Mouse (Mus musculus) macrophage (primary cell): ENCODE results near the gene Srd5a1. TPM values are rescaled to one million over a fixed set of nuclear protein-coding genes. Genes with fewer than 3 reads are reported as not detected.
"Not testable (repeated sequence)": the region's sequence is repeated elsewhere in the genome, so short reads cannot be mapped to it uniquely, and the experiment has no call there.

ENCODE experiments used
- H3K27ac ChIP-seq: fragments of 350-480 bp; formaldehyde crosslinking; 2 replicates; pipeline ENCODE4 v1.9.0; 2021
- H3K36me3 ChIP-seq: fragments of 350-480 bp; formaldehyde crosslinking; 2 replicates; pipeline ENCODE4 v1.9.0; 2021; ENCODE audit errors: inconsistent target
- H3K4me3 ChIP-seq: fragments of 350-480 bp; formaldehyde crosslinking; 2 replicates; pipeline ENCODE4 v1.9.0; 2021; ENCODE audit errors: inconsistent target
- H3K79me2 ChIP-seq: fragments of 350-480 bp; formaldehyde crosslinking; 2 replicates; pipeline ENCODE4 v1.9.0; 2021; ENCODE audit errors: inconsistent target
- WGBS: methylation state at CpG from one replicate; pipeline ENCODE4 v1.1.7; 2026; ENCODE audit warnings: inconsistent platforms; ENCODE audit not compliant: missing documents; 5-methylcytosine and 5-hydroxymethylcytosine counted together
- polyA plus RNA-seq: library from polyadenylated mRNA; stranded (reverse); fragments of 250-400 nt; gene quantifications from 3 replicates; pipeline ENCODE4 v1.2.4, GENCODE M21; 2018; ENCODE audit warnings: inconsistent platforms

Gene Srd5a1
- polyA plus RNA-seq, 1 experiment from 2014 or later: 0.75 TPM

DNA sequence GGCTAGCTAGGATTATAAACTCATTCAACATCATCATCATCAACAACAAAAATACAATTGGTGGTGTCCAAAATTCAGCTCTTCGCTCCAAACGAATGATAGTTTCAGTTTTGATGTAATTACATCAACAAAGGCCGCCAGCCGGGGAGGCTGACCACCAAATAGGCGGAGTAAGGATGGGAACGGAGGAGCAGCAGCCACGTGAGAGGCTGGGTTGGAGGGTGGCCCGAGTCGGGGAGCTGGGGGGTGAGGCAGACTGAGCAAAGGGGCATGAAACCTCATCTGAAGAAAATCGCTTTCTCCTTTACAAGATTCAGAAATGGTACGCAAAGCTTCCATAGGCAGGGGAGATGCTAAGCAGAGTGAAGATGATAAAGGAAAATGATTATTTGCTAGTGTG, 34.6 kb downstream of the Srd5a1 start:
- Histone ChIP-seq H3K27ac (no peak overlapping the region), H3K4me3 (no peak overlapping the region), H3K36me3 (no peaks in the 10 kb centered on the region), H3K79me2 (no peaks in the 10 kb centered on the region)
- 82% methylated on average over 11 of the region's 11 CpGs for WGBS

DNA sequence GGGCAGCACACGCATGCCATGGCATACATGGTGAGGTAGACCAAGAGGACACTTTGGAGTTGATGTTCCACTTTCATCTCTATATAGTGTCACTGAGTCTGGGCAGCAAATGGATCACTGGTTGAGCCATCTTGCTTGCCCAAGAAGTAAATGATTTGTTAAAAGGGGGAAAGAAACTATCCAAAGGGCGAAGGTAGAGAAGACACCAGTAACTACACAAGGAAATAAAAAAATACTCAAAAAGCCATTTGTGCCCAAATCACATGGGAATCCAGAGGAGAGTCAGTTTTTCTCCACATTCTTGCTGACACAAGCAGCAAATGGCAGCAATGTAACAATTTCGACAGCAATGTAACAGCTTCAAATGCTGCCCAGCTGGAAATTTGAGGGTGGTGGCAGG, 38.6 kb downstream of the Srd5a1 start:
- WGBS: 96% methylated on average over 2 of the region's 3 CpGs
- H3K79me2 ChIP-seq: no peaks in the 10 kb centered on the region
- H3K27ac ChIP-seq: no peak overlapping the region
- H3K4me3 ChIP-seq: no peak overlapping the region
- no peaks in the 10 kb centered on the region for H3K36me3 ChIP-seq

DNA sequence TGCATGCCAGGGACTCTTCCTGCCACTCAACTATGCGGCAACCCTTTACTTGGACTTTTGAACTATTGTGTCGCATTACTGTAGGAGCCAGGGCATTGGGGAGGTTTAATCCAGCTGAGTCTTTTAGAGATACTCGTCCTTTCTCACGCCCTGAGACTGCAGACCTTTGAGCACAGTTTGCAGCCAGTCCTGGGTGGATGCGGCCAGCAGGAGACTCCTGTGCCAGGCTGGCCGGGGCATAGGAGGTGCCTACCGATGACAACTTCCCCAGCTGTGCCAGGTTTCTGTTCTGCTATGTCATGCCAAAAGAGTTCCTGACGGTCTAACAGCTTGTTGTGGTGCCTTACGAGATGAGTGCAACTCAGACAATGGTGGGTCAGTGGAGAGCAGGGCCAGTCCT, 42.0 kb downstream of the Srd5a1 start:
- Histone ChIP-seq H3K27ac (no peak overlapping the region), H3K79me2 (no peaks in the 10 kb centered on the region), H3K36me3 (no peaks in the 10 kb centered on the region), H3K4me3 (no peak overlapping the region)
- 71% methylated on average over 9 of the region's 9 CpGs for WGBS

GRCm38 (mm10) chr13:69565401-69565800, 45.8 kb downstream of the Srd5a1 start:
- H3K79me2 ChIP-seq, H3K4me3 ChIP-seq, H3K27ac ChIP-seq, H3K36me3 ChIP-seq: not testable (repeated sequence)
- WGBS: 95% methylated on average over 4 of the region's 4 CpGs

DNA sequence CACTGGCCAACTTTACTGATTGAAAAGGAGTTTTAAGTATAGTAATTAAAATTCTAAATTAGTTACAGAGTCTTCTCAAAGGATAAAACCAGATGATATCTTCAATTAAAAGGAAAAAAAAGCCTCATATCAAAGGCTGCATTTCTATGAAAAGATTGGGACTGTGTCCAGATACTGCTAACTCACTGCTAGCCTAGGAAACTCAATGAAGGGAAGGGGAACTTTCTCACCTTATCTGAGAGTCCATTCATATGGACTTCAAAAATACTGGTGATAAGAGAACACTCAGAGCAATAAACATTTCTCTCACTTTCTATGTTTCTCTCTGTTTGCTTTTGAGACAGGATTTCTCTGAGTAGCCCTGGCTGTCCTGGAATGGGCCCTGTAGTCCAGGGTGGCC, 46.7 kb downstream of the Srd5a1 start:
- H3K36me3 ChIP-seq: no peaks in the 10 kb centered on the region
- no peaks in the 10 kb centered on the region for H3K79me2 ChIP-seq
- no peak overlapping the region for H3K4me3 ChIP-seq
- no peak overlapping the region for H3K27ac ChIP-seq

- H3K36me3 ChIP-seq: no peaks in the 10 kb centered on the region
- H3K27ac ChIP-seq: no peak overlapping the region
- 72% methylated on average over 3 of the region's 3 CpGs for WGBS
- no peak overlapping the region for H3K4me3 ChIP-seq
- no peaks in the 10 kb centered on the region for H3K79me2 ChIP-seq
These were observed 47.3 kb downstream of the Srd5a1 start for GRCm38 (mm10) chr13:69563905-69564304.

DNA sequence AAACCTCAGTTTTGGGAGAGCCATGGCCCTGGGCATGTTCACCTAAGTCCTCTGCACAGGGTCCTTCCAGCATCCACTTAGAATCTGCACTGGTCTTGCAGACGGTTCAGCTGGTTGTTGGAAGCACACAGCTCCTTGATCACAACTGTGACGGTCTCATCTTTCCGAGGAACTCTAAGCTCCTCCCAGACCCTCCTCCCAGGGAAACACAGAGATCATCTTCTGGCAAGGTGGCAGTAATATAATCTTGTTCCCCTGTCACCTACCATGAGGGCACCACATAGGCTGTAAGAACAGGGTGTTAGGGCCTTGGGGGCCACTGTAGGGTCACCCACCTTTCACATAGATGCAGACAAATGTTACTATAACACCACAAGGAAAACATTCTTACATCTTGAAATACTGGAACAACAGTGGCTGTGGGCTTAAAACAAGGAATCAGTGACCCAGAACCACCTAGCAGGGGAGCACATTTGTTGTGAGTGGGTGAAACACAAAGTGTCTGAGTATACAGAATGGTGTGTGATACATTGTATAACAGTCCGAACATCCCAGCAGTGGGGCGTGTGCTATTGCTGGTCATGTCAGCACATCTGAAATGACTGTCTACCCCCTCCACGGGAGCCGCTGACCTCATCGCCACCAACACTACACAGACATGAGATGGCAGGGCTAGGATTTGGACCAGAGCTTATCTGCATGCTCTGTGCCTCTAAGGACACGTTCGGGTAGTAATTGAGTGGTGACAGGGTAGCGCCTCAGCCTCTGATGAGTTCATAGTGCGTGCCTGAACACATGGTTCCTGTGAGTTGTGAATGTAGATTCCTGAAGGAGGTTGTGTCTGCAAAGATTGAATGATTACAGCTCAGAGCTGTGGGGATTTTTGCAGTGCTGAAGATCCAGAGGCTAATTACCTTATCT, 48.3 kb downstream of the Srd5a1 start:
- H3K4me3 ChIP-seq: no peak overlapping the region
- H3K36me3 ChIP-seq: no peaks in the 10 kb centered on the region
- no peak overlapping the region for H3K27ac ChIP-seq
- 83% methylated on average over 12 of the region's 12 CpGs for WGBS
- H3K79me2 ChIP-seq: no peaks in the 10 kb centered on the region

- Histone ChIP-seq H3K79me2 (no peaks in the 10 kb centered on the region), H3K36me3 (no peaks in the 10 kb centered on the region), H3K27ac (no peak overlapping the region), H3K4me3 (no peak overlapping the region)
- 85% methylated on average over 9 of the region's 9 CpGs for WGBS
These were observed 49.2 kb downstream of the Srd5a1 start for GRCm38 (mm10) chr13:69562004-69562403.

DNA sequence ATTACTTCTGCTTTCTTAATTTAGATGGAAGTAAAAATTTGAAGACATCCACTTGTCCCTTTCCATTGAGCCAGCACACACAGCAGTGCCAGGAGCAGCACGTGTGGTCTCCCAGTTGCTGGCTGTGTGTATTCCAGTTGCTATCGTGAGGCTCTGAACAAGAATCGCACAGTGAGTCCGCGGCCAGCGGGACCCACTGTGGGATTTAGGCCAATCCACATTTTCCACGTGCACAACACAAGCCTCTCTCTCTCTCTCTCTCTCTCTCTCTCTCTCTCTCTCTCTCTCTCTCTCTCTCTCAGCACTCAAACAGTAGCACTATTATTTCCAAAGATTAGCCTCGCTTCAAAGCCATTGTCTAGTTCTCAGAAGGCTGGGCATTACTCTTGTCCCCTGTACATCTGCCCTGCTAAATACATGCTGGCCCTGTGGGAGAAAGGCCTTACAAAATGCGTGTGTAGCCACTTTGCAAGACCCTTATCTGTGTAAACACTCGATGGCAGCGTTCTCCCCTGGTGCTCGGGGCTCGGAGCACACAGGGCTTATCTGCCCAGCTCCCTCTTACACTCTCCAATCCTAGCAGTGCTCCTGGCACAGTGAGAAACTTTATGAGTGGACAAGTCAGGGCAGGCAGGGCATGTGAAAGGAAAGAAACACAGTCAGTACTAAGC, 51.8 kb downstream of the Srd5a1 start:
- WGBS: 89% methylated on average over 9 of the region's 13 CpGs
- Histone ChIP-seq H3K4me3 (no peak overlapping the region), H3K27ac (no peak overlapping the region), H3K36me3 (no peaks in the 10 kb centered on the region), H3K79me2 (no peaks in the 10 kb centered on the region)

GRCm38 (mm10) chr13:69558098-69558660, 53.1 kb downstream of the Srd5a1 start:
- Histone ChIP-seq H3K27ac (no peak overlapping the region), H3K79me2 (no peaks in the 10 kb centered on the region), H3K36me3 (no peaks in the 10 kb centered on the region), H3K4me3 (no peak overlapping the region)
- WGBS: 84% methylated on average over 6 of the region's 6 CpGs

DNA sequence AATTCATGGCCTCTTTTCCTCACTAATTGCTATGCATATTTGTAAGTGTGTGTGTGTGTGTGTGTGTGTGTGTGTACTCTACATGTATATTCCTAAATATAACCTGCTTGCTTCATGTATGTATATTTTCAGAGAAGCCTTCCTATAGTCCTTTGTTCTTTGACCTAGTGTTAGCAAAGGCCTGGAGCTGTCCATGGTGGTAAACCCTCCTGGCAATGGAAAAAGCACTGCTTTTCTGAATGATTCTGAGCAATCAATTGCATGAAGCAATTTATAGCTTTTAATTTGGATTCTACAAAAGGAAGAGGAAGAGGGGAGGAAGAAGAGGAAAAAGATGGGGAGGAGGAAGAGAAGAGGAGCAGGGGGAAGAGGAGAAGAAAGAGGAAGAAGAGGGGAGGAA, 54.5 kb downstream of the Srd5a1 start:
- Histone ChIP-seq H3K4me3 (no peak overlapping the region), H3K79me2 (no peaks in the 10 kb centered on the region), H3K36me3 (no peaks in the 10 kb centered on the region), H3K27ac (no peak overlapping the region)

GRCm38 (mm10) chr13:69555957-69556482, 55.2 kb downstream of the Srd5a1 start:
- no peaks in the 10 kb centered on the region for H3K79me2 ChIP-seq
- H3K27ac ChIP-seq: no peak overlapping the region
- H3K4me3 ChIP-seq: no peak overlapping the region
- no peaks in the 10 kb centered on the region for H3K36me3 ChIP-seq
- WGBS: 82% methylated on average over 6 of the region's 6 CpGs

GRCm38 (mm10) chr13:69555045-69555444, 56.2 kb downstream of the Srd5a1 start:
- no peaks in the 10 kb centered on the region for H3K79me2 ChIP-seq
- H3K36me3 ChIP-seq: no peaks in the 10 kb centered on the region
- 24% methylated on average over 8 of the region's 8 CpGs for WGBS
- no peak overlapping the region for H3K4me3 ChIP-seq
- no peak overlapping the region for H3K27ac ChIP-seq

- H3K36me3 ChIP-seq: no peaks in the 10 kb centered on the region
- WGBS: 72% methylated on average over 8 of the region's 9 CpGs
- no peak overlapping the region for H3K4me3 ChIP-seq
- no peak overlapping the region for H3K27ac ChIP-seq
- no peaks in the 10 kb centered on the region for H3K79me2 ChIP-seq
These were observed 57.0 kb downstream of the Srd5a1 start for GRCm38 (mm10) chr13:69554255-69554654.

DNA sequence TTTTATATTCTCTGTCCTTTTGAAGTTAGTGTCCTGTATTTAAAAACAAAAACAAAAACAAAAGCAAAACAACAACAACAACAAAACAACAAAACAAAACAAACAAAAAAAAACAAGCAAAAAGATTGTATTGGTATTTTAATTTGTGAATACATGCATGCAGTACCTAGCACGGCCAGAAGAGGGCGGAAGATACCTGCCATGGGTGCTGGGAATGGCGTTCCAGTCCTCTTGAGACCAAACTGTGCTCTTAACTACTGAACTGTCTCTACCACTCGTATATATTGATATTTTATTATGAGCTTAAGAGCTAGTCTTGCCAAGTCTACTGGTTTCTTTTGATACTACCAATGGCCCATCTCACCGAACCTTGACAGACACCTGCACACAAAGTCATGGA, 58.2 kb downstream of the Srd5a1 start:
- Histone ChIP-seq H3K4me3 (no peak overlapping the region), H3K79me2 (no peaks in the 10 kb centered on the region), H3K36me3 (no peaks in the 10 kb centered on the region), H3K27ac (no peak overlapping the region)
- 22% methylated on average over 5 of the region's 5 CpGs for WGBS
